Mouse (Mus musculus) forebrain, embryonic 13.5 days (tissue): ENCODE measurements around the gene Nsg2. TPM values are rescaled to one million over a fixed set of nuclear protein-coding genes. Genes with fewer than 3 reads are reported as not detected.
A peak's percentile ranks its signal among the peaks of the same experiment; 100 is the strongest.
"Not testable (repeated sequence)": the region's sequence is repeated elsewhere in the genome, so short reads cannot be mapped to it uniquely, and the experiment has no call there.

Experiments
- ATAC-seq: fragments of 200-750 bp; cut with Nextera tagmentation; 2 replicates; pipeline ENCODE4 v1.8.0; 2017
- H3K27ac ChIP-seq: fragments of 300-500 bp; sonication (generic); 2 replicates; pipeline ENCODE4 v1.5.1; 2015; ENCODE audit warnings: inconsistent platforms, mild to moderate bottlenecking, moderate library complexity
- H3K27me3 ChIP-seq: fragments of 300-500 bp; sonication (generic); 2 replicates; pipeline ENCODE4 v1.6.1; 2015; ENCODE audit warnings: mild to moderate bottlenecking, inconsistent platforms
- H3K36me3 ChIP-seq: fragments of 300-500 bp; sonication (generic); 2 replicates; pipeline ENCODE4 v1.6.1; 2015; ENCODE audit warnings: mild to moderate bottlenecking, inconsistent platforms; ENCODE audit not compliant: poor library complexity, severe bottlenecking
- H3K4me1 ChIP-seq: fragments of 300-500 bp; sonication (generic); 2 replicates; pipeline ENCODE4 v1.6.1; 2015; ENCODE audit warnings: inconsistent platforms
- H3K4me2 ChIP-seq: fragments of 300-500 bp; sonication (generic); 2 replicates; pipeline ENCODE4 v1.6.1; 2015; ENCODE audit warnings: inconsistent platforms, mild to moderate bottlenecking, moderate library complexity
- H3K4me3 ChIP-seq: fragments of 300-500 bp; sonication (generic); 2 replicates; pipeline ENCODE4 v1.5.1; 2015; ENCODE audit warnings: mild to moderate bottlenecking, inconsistent platforms
- H3K9ac ChIP-seq: fragments of 300-500 bp; sonication (generic); 2 replicates; pipeline ENCODE4 v1.6.1; 2015; ENCODE audit warnings: mild to moderate bottlenecking, inconsistent platforms
- H3K9me3 ChIP-seq: fragments of 300-500 bp; sonication (generic); replicated peaks from 2 replicates; pipeline ENCODE4 v1.6.1; 2016; ENCODE audit warnings: inconsistent platforms
- WGBS: fragments of 180-500 bp; shearing (Covaris S2); methylation state at CpG from one replicate; pipeline ENCODE4 v1.1.7; 2015; 5-methylcytosine and 5-hydroxymethylcytosine counted together
- polyA plus RNA-seq: library from polyadenylated mRNA; unstranded; fragments of >200 nt; fragmentation: Nextera tagmentation; extraction: Ambion mirVana; gene quantifications from 2 replicates; pipeline ENCODE4 v1.2.1, GENCODE M21; 2015

Nsg2 gene
- polyA plus RNA-seq, 1 experiment from 2014 or later = 358 TPM

DNA sequence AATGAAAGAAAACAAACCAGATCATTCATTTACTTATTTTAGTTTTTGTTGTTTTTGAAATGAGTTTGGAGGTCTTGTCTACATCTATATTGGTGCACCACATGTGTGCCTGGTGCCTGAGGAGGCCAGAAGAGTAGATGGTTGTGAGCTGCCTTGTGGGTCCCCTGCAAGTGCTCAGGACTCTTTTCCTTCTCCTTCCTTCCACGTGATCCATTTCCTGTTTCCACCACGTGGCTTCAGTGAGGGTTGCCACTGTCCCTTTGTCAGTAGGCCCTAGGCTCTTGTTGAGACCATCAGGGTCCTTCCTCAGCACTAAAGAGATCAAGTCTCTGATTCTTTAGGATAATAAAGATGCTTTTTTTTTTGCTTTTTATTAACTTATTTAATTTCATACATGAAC lies 15.5 kb upstream of the Nsg2 start:
- Histone ChIP-seq H3K9me3 (peaks cover 5% of the 10 kb centered on the region), H3K4me1 (no peaks in the 10 kb centered on the region), H3K27ac (no peak overlapping the region), H3K4me3 (no peak overlapping the region), H3K9ac (no peak overlapping the region), H3K4me2 (no peak overlapping the region), H3K36me3 (no peaks in the 10 kb centered on the region), H3K27me3 (no peaks in the 10 kb centered on the region)
- no peak for ATAC-seq
- 82% methylated on average over 2 of the region's 2 CpGs for WGBS

DNA sequence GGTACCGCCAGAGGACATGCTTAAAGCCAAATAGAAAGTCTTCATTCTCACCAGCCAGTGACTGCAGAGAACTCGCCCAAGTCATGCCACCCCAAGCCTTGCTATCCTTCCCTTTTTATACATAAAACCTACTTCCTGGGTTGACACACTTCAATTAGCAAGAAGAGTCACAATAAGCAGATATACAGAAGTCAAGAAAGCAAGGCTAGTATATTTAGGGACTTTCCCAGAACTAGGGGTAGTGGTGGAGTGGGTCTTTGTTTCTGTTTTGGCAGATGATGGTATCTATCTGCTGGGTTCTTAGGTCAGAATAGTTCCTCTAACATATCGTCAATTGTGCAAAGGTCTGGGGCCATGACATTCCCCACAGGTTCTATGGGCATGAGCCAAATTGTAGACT lies 7.7 kb upstream of the Nsg2 start:
- Histone ChIP-seq H3K36me3 (no peaks in the 10 kb centered on the region), H3K4me2 (no peak overlapping the region), H3K27me3 (no peaks in the 10 kb centered on the region), H3K9ac (no peak overlapping the region), H3K4me3 (no peak overlapping the region), H3K27ac (no peak overlapping the region), H3K4me1 (no peaks in the 10 kb centered on the region), H3K9me3 (no peaks in the 10 kb centered on the region)
- WGBS = 93% methylated on average over 3 of the region's 3 CpGs
- no peak for ATAC-seq

DNA sequence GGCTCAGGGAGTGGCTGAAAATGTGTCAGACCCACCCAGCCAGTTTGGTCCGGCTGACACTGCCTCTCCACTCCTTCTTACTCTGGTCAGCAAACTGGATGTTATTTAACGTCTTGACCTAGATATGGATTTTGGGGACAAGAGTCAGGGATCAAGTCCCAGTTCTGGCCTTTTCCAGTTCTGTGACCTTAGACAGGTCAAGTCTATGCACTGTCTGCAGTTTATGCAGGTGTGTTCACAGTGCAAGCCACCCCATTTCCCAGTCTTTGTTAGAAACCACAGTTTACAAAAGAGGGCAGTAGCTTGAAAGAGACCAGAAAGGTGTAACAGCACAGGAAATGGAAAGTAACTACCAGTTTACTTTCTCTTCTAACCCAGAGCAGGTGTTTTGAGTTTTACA lies 547 bp upstream of the Nsg2 start:
- Histone ChIP-seq H3K4me2 (peak overlapping the region; percentile 57), H3K9me3 (no peaks in the 10 kb centered on the region), H3K4me1 (peaks cover 32% of the 10 kb centered on the region), H3K9ac (peak overlapping the region; percentile 45), H3K4me3 (no peak overlapping the region), H3K36me3 (peaks cover 18% of the 10 kb centered on the region), H3K27ac (peak overlapping the region; percentile 37), H3K27me3 (no peaks in the 10 kb centered on the region)
- 51% methylated on average over 2 of the region's 2 CpGs for WGBS
- 0 out of 2 replicates have a peak, but pooled peaks have one; percentile 16 for ATAC-seq

DNA sequence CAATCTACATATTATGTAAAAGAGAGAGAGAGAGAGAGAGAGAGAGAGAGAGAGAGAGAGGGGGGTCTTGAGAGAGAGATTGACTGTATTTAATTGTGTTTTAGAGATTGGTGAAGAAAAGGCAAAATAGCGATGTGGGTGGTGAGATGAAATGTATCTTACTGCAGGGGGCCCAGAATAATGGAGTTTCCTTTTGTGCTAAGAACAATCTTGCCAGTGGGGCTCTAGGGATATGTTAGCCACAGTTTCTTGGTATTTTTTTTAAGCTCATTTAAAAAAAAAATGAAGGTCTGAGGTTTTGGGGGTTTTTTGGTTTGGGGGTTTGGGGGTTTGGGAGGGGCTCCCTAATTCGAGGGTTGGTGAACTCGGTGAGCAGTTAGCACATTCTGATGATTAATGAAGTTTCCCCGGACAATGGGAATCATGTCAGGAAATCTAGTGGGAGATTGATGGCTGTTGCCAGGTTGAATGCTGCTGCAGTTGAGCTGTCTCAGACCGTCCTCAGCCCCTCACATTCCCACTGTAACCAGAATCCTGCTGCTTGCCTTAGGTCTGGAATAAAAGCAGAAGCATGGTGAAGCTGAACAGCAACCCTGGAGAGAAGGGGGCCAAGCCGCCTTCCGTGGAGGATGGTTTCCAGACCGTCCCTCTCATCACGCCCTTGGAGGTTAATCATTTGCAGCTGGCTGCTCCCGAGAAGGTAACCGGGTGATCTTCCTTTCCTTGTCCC lies 1.1 kb downstream of the Nsg2 start:
- ATAC-seq = no peak
- 4% methylated on average over 11 of the region's 11 CpGs for WGBS
- Histone ChIP-seq H3K27ac (peak overlapping the region; percentile 92), H3K27me3 (no peaks in the 10 kb centered on the region), H3K4me3 (peak overlapping the region; percentile 60), H3K4me2 (peak overlapping the region; percentile 72), H3K9me3 (peaks cover 6% of the 10 kb centered on the region; the same call in 1 of the 2 replicates), H3K4me1 (peaks cover 32% of the 10 kb centered on the region), H3K36me3 (peaks cover 35% of the 10 kb centered on the region), H3K9ac (peak overlapping the region; percentile 89)

DNA sequence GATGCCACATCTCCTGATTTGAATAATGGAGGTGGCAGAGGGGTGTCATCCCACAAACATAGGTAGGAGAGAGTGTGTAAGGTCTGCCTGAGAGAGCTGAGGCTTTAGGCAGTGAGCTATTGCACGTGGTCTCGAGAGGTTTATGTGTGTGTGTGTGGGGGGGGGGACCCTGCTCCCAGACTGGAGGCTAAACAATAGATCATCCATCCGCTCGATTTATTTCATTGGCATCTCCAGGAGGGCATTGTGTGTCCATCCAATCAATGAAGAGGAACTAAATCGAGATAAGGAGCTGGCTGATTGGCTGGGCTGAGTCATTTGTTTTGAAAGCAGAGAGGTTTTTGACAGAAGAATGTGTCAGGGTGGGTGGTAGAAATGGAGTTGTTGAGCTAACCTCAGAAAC lies 2.4 kb downstream of the Nsg2 start:
- peak overlapping the region; percentile 72 for H3K4me2 ChIP-seq
- peaks cover 19% of the 10 kb centered on the region for H3K9me3 ChIP-seq
- under 1% methylated on average over 5 of the region's 5 CpGs for WGBS
- peaks cover 48% of the 10 kb centered on the region for H3K36me3 ChIP-seq
- H3K27me3 ChIP-seq = no peaks in the 10 kb centered on the region
- peak; percentile 71 for ATAC-seq
- peak overlapping the region; percentile 92 for H3K27ac ChIP-seq
- H3K4me1 ChIP-seq = peaks cover 32% of the 10 kb centered on the region
- peak overlapping the region; percentile 89 for H3K9ac ChIP-seq
- peak overlapping the region; percentile 60 for H3K4me3 ChIP-seq

DNA sequence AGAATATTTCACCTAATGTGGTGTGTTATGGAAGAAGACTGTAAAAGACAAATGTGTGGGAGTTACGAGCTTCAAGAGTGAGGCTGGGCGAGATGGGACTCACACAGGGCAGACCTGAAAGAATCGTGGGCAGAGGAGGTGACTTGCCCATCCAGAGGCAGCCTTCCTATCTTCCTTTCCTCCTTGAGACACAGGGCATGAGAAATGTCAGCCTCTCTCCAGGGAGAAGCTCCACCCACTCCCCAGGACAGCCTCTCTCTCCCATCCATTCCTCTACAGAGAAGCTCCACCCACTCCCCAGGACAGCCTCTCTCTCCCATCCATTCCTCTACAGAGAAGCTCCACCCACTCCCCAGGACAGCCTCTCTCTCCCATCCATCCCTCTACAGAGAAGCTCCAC lies 7.8 kb downstream of the Nsg2 start:
- peaks cover 66% of the 10 kb centered on the region for H3K4me1 ChIP-seq
- 92% methylated on average over 3 of the region's 3 CpGs for WGBS
- not testable (repeated sequence) for H3K27ac ChIP-seq, H3K27me3 ChIP-seq, ATAC-seq, H3K9ac ChIP-seq, H3K4me2 ChIP-seq, H3K4me3 ChIP-seq
- peaks cover 56% of the 10 kb centered on the region for H3K36me3 ChIP-seq
- H3K9me3 ChIP-seq = peaks cover 19% of the 10 kb centered on the region

DNA sequence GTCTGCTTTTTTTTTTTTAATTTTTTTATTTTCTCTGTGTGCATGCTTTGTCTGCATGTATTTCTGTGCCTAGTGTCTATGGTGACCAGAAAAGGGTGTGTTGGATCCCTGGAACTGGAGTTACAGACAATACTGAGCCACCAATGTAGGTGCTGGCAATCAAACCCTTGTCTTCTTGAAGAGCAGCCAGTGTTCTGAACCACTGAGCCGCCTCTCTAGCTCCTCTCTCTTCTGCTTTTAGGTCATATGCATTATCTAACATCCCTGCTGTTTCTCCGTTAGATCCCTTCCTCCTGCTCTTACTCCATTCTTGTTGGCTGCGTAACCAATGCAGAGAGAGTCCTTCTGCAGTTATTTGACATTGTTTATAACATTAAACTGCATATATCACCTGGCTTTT lies 8.6 kb downstream of the Nsg2 start:
- Histone ChIP-seq H3K9ac (peak overlapping the region; percentile 45; the same call in 1 of the 2 replicates), H3K27me3 (no peaks in the 10 kb centered on the region), H3K4me1 (peaks cover 61% of the 10 kb centered on the region), H3K27ac (peak overlapping the region; percentile 61), H3K4me2 (peak overlapping the region; percentile 48), H3K36me3 (peaks cover 56% of the 10 kb centered on the region), H3K4me3 (no peak overlapping the region), H3K9me3 (peaks cover 19% of the 10 kb centered on the region)
- no peak for ATAC-seq
- WGBS = 63% methylated on average over 3 of the region's 3 CpGs

DNA sequence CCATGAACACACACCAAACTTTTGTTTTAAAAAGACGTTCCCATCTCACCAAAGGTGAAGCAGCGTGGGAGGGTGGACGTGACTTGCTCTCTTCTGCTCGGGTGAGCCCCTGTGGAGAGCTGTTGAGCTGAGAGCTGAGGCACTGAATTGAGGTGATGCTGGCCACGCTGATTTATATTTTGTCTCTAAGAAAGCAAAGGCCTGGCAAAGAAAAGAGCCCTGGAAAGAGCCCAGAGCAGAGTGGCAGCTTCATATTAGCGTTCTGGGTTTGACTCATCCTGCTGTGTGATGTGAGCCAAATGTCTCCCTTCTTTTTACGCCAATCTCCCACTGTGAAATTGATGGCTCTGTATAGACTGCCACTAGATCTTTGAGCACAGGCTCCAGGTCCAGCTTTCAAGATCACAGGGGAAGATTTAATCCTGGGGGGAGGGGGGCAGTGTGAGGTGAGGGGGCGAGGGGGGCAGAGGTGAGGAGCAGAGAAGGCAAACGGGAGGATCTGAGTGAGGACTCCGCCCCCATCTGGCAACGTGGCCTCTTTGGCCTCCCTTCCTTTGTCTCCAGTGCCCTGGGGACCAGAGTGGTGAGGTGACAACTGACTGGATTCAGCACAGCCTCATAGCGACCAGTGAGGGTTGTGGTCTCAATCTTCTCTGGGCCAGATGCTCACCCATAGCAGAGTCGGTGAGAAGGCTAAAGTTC lies 9.8 kb downstream of the Nsg2 start:
- H3K4me1 ChIP-seq = peaks cover 60% of the 10 kb centered on the region

DNA sequence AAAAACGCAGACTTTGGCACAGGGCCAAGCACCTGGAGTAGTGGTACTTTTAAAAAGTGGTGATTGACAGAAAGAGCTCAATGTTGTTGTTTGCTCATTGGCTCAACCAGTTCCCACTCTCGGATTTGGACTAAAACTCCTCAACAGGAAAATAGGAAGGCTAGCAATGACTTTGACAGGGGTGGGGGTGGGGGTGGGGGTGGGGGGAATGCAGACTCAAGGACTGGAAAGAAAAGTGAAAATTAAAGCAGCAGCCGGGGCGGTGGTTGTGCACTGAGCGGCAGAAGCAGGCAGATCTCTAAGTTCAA lies 10.4 kb downstream of the Nsg2 start:
- peak overlapping the region; percentile 40; the same call in 1 of the 2 replicates for H3K9ac ChIP-seq
- H3K4me2 ChIP-seq = peak overlapping the region; percentile 48
- peaks cover 48% of the 10 kb centered on the region for H3K36me3 ChIP-seq
- peaks cover 65% of the 10 kb centered on the region for H3K4me1 ChIP-seq
- no peak overlapping the region for H3K4me3 ChIP-seq
- 31% methylated on average over 5 of the region's 5 CpGs for WGBS
- H3K27ac ChIP-seq = peak overlapping the region; percentile 90
- peaks cover 19% of the 10 kb centered on the region for H3K9me3 ChIP-seq
- no peaks in the 10 kb centered on the region for H3K27me3 ChIP-seq
- ATAC-seq = no peak; the same call in 1 of the 2 replicates

More for the DNA sequence above, 9.8 kb downstream of the Nsg2 start:
- peaks cover 19% of the 10 kb centered on the region for H3K9me3 ChIP-seq
- peak; percentile 85 for ATAC-seq
- H3K4me2 ChIP-seq = peak overlapping the region; percentile 48
- WGBS = 4% methylated on average over 13 of the region's 13 CpGs
- H3K9ac ChIP-seq = peak overlapping the region; percentile 40; the same call in 1 of the 2 replicates
- no peaks in the 10 kb centered on the region for H3K27me3 ChIP-seq
- peak overlapping the region; percentile 90 for H3K27ac ChIP-seq
- 0 out of 2 replicates have a peak overlapping the region, but pooled peaks have one; percentile 7 for H3K4me3 ChIP-seq
- H3K36me3 ChIP-seq = peaks cover 53% of the 10 kb centered on the region

DNA sequence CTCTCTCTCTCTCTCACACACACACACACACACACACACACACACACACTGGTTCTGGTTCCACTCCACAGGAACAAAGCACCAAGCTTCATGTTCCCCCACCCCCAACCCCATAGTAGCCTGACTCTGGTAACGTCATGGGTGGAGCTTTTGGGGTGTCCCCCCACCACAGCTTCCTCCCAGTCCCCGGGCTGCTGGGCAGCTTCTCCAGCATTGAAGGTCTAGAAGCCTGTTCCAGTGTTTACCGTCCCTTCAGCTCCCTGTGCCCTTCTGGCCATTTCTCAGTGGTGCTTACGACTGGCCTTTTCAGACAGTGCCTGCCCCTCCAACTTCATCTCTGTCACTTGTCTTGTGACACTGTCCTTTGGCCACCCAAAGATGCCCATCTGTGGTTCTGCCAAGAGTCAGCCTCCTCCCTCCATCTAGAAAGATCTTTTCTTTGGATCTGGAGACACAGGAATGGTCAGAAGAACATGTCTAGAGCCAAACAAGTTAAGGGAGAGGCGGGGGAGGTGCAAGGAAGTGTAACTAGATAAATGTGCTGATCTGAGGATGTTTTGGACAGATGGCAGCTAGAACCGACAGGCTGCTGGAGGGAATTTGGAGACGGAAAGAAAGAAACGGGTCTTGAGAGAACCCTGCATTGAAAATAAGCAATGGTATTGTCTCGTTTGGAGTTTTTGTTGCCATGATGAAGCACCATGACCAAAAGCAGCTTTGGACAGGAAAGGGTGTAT lies 11.8 kb downstream of the Nsg2 start:
- no peak for ATAC-seq
- Histone ChIP-seq H3K9me3 (peaks cover 5% of the 10 kb centered on the region), H3K27ac (peak overlapping the region; percentile 42), H3K4me2 (no peak overlapping the region; the same call in 1 of the 2 replicates), H3K27me3 (no peaks in the 10 kb centered on the region), H3K4me1 (peaks cover 79% of the 10 kb centered on the region), H3K4me3 (no peak overlapping the region), H3K9ac (peak overlapping the region; percentile 4; the same call in 1 of the 2 replicates), H3K36me3 (peaks cover 40% of the 10 kb centered on the region)
- WGBS = 77% methylated on average over 9 of the region's 9 CpGs

DNA sequence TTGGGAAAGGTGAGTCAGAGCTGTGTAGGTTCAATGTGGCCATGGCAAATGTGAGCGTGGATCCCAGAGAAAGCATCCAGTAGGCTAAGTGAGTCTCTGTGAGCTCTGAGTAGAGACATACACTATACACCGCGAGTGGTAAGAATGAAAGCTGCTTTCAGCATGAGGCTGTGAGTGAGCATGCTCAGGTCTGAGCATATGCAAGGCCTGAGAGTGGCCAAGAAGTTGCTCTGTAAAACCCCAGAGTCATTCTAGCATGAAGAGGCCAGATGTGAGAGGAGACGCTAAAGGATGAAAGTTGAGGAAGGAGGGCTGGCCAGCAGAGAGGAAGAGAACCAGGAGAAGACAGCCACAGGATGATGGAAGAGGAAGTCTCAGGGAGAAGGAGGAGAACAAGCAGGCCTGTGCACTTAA lies 12.8 kb downstream of the Nsg2 start:
- H3K27ac ChIP-seq = no peak overlapping the region
- no peak overlapping the region for H3K4me3 ChIP-seq
- H3K9me3 ChIP-seq = no peaks in the 10 kb centered on the region
- H3K36me3 ChIP-seq = peaks cover 37% of the 10 kb centered on the region
- H3K9ac ChIP-seq = no peak overlapping the region
- ATAC-seq = no peak
- no peaks in the 10 kb centered on the region for H3K27me3 ChIP-seq
- peaks cover 88% of the 10 kb centered on the region for H3K4me1 ChIP-seq
- no peak overlapping the region for H3K4me2 ChIP-seq
- 97% methylated on average over 4 of the region's 4 CpGs for WGBS

DNA sequence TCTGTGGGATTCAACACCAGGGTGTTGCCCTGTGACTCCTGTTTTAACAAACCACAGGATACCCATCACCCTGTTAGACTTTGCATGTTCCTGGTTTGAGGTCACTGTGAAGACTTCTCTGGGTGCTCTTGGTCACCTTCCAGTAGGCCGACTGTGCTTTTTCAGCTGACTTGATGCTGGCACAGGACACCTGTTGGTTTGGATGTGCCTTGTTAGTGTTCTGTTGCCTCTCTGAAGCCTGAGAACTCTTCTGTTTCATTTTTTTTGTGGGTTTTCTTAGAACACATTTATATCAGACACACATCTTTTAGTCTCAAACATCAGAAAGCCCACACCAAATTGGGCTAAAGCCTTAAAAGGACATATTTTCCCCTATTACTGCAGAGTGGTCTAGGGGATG lies 13.3 kb downstream of the Nsg2 start:
- Histone ChIP-seq H3K27me3 (no peaks in the 10 kb centered on the region), H3K36me3 (peaks cover 41% of the 10 kb centered on the region), H3K4me1 (peaks cover 88% of the 10 kb centered on the region), H3K4me2 (no peak overlapping the region), H3K27ac (no peak overlapping the region), H3K4me3 (no peak overlapping the region), H3K9me3 (no peaks in the 10 kb centered on the region), H3K9ac (no peak overlapping the region)
- ATAC-seq = no peak
- 90% methylated on average over 1 of the region's 1 CpGs for WGBS
